Mouse (Mus musculus): ENCODE results near the gene Gm20605. TPM values are rescaled to one million over a fixed set of nuclear protein-coding genes. Genes with fewer than 3 reads are reported as not detected.
"Not testable (repeated sequence)": the region's sequence is repeated elsewhere in the genome, so short reads cannot be mapped to it uniquely, and the experiment has no call there.

Gene Gm20605
- polyA plus RNA-seq, 2 experiments from 2014 or later, result 11.5 to 15.5 TPM

DNA sequence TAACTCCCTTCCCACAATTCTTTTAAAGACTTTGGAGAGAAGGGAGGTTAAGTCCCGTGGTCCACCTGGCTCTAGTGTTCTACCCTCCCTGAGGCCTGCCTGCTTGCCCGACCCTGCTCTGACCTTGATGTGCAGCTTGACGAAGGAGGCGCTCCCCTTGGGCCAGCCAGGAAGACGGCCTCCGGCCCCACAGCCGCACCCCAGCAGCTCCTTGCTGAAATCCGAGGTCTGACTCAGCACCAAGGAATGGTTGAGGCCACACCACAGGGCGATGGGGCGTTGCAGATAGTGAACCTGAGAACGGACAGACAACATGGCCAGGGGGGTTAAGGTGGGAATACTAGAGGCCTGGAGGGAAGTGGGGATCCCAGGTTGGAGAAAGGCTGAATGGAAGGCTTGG is 15.4 kb upstream of the Gm20605 start, which contains the start of gene Pcolce:
Gene Pcolce, minus strand, starts transcription at position 235 of the 400 bp plus-strand sequence.
- no peak for ATAC-seq

DNA sequence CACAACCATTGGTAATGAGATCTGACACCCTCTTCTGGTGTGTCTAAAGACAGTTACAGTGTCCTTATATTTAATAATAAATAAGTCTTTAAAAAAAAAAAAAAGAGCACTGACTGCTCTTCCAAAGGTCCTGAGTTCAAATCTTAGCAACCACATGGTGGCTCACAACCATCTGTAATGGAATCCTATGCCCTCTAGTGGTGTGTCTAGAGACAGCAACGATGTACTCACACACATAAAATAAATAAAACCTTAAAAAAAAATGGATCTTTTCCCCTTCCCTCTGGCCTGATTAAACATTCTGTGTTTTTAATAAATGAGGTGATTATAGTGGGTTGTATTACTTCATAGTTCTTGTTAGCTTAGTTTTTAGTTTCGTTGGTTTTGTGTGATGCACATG is 14.1 kb upstream of the Gm20605 start:
- not testable (repeated sequence) for ATAC-seq

DNA sequence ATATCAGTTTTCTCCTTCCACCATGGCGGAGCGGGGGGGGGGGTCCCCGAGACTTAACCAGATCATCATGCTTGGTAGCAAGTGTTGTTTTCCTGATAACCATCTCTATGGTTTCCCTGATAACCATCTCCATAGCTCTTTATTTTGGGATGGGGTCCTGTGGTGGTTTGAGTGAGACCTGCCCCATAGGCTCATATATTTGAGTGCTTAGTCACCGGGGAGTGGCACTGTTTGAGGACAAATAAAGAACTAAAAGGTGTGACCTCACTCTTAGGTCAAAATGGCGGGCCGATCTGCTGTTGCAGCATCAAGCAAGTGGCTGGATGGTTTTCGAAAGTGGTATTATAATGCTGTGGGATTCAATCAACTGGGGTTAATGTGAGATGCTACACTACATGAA is 13.6 kb upstream of the Gm20605 start:
- no peak for ATAC-seq

DNA sequence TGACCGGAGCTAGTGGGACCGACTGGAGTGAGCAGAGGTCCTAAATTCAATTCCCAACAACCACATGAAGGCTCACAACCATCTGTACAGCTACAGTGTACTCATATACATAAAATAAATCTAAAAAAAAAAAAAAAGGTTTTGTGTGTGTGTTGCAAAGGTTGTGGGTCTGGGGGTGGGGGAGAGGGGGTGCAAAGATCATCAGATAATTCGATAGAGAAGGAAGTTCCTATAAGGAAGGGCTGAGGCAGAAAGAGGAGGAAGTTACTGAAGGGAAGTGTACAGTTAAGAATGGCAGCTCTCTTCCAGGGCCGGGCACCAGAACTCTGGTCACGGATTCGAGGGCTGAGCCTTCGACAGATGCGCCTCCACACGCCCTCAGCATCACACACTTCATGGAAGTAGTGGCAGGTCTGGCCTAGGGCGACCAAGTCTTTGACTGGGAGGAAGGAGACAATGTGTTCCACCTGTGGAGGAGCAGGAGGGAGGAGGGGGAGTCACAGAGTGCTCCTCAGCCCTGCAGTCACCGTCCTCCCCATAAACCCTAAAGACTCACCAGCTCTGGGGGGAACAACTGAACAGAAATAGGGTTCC is 4.9 kb upstream of the Gm20605 start:
- no peak for ATAC-seq

DNA sequence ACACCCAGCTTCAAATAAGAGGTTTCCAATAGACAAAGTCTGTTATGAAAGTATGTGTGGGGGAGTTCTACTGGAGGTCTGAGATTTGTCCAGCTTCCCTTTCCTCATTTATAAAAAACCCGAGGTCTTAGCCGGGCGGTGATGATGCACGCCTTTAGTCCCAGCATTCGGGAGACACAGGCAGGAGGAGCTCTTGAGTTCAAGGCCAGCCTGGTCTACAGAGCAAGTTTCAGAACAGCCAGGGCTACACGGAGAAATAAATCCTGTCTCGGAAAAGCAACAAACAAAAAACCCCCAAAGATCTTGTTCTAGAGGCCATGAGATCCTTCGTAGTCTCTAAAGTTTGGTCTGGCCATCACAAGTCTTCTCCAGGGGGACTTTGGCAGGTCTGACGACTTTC is 984 bp upstream of the Gm20605 start:
- ATAC-seq, result no peak

DNA sequence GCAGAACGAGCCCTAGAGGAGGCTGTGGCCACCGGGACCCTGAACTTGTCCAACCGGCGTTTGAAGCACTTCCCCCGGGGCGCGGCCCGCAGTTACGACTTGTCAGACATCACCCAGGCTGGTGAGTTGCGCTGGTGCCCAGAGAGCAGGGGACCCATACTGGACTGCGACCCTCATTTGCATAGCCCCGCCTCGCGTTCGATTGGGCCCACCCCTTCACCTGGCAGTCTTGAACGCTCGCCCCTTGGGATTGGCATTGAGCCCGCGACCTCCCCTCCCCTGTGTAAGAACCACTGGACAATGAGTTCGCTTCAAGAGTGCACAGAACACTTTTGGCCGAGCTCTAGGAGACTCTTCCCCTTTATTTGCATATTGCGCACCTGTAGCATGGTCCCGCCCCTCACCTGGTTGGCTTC is 339 bp downstream of the Gm20605 start:
- ATAC-seq, result no peak

DNA sequence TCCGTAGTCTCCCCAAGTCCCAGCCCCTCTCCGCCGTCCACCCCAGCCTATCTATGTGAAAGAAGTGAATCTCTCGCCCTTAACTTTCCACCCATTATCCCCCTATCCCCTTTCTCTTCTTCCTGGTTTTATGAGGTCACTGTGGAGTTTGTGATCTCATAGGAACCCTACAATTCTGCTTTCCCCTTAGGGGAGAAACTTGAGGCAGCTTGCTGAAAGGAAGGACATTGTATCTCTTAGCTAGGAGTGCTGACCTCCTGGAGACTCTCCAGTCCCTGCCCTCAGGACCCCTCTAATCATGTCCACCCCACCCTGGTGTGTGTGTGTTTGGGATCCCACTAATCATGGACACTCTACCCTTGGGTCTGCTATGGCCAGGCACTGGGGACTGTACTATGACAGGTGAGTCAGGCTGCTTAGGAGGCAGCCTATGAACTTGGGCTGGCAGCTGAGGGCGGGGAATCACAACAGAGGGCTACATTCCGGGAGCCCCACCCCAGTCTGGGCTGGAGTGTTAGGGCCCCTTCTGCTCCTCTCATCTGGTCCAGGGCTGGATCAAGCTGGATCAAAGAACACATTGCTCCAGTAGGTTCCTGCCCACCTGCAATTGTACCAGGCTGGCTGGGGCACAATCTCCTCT is 1.1 kb downstream of the Gm20605 start:
- no peak for ATAC-seq

DNA sequence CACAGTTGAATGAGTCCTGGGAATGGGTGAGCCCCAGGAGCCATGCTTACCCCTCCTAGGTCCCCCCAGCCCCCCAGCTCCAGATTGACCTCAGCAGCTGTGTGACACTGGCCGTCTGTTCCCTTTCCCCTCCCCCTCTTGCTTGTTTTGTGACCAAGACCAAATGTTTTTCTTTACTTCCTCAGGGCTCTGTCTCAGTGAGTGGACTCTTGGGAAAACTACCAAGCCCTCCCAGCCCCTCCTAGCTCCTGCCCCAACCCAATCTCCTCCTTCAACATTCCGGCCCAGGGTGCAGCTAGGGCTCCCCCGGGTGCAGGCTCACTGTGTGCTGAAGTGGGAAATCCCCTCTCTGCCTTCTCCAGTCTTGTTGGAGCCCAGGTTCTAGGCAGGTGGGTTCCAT is 1.6 kb downstream of the Gm20605 start:
- no peak for ATAC-seq

DNA sequence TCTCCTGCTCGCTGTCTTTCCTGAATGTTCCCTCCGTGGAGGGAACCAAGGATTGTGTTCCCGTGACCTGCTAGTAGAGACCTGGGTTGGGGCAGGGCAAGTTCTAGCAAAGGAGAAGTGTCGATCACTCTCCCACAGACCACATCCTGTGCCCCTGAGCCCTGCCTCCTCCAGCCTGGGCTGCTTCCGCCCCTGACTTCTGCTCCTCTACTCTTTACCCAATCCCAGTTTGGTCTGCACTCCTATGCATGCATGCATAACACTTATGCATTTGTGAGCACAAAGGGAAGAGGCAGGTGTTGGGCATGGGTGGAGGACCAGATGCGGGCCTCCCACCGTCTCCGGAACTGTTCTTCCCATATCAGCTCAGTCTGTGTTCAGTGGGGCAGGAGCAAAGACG is 2.2 kb downstream of the Gm20605 start:
- ATAC-seq, result peak; percentile 48

DNA sequence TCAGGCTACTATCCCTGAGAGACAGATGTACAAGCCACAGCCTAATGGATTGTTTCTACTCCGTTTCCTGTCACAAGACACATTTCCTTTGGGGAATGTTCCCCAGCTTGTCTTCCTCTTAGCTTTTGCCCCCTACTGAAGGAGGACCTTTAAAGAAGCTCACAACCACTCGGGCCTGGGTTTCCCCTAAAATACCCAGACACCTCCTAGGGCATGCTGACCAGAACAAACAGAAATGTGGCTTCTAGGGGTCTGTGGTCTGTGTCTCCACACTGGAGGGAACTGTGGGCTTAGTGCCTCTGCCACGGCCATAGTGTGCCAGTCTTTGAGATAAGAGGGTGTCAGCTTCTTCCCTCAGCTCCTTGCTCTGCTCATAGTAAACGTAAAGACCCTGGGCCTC is 2.6 kb downstream of the Gm20605 start:
- no peak for ATAC-seq

DNA sequence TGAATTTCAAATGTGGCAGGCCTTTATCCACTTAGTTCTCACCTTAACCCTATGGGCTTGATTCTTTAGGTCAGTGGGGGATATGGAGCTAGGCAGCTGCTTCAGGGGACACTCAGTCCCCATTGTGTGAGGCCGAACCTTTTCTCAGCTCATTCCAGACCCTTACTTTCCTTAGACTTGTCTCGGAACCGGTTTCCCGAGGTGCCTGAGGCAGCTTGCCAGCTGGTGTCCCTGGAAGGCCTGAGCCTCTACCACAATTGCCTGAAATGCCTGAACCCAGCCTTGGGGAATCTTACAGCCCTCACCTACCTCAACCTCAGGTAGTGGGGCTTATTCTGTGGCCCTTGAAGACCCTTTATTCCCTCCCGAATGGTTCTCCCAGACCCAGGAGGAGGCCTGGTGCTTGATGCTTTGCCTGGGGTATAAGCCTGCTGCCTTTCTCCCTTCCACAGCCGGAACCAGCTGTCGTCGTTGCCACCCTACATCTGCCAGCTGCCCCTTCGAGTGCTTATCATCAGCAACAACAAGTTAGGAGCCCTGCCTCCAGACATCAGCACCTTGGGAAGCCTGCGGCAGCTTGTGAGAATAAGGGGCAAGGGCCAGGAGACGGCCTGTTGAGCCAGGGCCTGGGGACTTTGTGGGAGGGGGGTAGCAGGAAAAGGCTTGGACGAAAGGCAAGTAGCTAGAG is 4.6 kb downstream of the Gm20605 start:
- ATAC-seq, result no peak

DNA sequence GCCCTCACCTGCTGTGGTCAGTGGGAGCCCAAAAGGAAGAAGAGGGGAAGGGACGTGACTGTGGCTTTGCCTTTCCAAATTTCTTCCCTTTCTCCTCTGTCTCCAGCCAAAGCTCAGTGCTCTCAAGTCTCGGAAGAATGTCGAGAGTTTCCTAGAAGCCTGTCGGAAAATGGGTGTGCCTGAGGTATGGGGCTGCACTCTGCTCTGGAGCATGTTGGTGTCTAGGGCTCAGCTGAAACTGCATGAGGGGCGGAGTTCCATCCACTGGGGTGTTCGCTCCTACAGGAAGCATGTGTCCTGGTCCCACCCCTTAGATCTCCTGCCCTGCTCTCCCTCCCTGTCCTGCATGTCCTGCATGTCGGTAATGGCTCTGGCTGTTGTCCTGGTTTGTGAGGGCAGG is 10.5 kb downstream of the Gm20605 start:
- ATAC-seq, result no peak

DNA sequence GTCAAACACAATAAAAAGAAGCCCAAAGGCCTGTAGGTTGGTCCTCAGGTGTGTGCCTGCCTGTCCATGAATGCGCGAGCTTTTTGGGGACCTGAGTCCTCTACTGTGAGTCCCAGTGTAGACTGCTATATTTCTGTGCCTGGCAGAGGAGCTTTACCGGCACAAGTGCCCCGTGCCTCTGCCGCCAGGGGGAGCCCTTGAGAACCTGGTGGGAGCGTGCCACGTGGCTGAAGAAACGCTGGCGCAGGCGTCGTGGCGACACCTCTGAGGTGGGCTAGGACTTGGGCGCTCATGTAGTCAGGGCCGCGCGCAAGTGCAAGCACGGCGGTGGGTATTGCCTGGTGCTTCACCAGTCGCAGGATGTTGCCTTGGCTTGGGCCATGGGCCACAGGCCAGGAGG is 12.1 kb downstream of the Gm20605 start, which contains the start of gene Sap25:
Gene Sap25, plus strand, starts transcription at position 281 of the 400 bp plus-strand sequence.
- peak; percentile 18 for ATAC-seq

DNA sequence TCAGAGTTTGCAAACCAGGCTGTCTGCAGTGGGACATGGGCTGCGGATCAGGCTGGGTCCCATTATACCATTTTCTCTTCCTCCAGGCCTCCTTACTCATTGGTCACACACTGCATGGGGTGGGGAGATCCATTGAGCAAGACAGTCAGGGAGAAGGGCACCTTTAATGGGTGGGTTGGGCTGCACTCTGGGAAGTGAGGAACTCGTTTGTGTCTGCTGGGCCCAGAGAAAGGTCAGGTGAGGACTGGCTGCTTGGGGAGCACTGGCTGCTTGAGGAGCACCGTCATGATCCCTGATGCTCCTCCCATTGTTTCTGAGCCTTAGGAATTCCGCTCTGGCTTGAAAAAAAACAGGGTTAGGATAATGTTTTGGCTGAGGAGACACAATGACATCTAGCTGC is 13.9 kb downstream of the Gm20605 start:
- ATAC-seq, result no peak

DNA sequence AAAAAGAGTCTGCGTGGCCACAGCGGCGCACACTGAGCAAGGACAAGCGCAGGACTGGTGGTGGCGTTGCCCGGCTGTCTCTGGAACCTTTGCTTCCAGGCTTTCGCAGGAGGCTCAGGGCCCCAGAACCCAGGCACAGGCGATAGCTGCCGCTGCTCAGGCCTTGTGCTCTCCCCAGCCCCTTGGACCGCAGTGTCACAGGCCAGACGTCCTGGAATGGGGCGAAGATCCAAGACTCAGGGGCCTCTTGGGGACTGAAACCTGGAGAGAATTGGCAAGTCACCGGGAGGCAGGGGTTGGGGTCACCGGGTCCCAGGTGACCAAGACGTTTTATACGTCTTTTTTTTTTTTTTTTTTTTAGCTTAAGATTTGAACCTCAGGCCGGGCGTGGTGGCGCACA is 15.5 kb downstream of the Gm20605 start:
- ATAC-seq, result no peak

DNA sequence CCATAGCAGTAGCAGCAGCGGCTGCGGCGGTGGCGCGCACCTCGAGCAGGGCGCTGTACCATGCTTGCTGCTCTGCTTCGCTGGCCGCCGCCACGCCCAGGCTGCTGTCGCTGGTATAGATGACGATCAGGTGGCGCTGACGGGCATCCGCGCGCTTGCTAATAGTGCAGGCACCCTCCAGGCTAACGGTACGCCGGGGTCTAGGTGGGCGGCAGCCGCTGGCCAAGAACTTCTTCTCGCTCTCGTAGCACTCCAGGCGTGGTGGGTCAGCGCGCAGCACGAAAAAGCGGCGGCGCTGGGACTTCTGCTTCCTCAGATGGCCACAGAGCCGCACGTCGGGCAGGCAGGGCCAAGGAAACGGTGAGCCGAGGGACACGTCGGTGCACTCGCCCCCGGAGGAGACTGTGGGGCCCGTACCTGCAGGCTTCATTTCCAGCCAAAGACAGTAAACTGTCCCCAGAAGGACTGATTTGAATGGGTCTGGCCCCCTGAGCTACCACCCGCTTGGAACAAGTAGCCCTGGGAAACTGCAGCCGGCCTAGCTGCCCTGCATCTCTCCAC is 16.2 kb downstream of the Gm20605 start:
- peak; percentile 60 for ATAC-seq

DNA sequence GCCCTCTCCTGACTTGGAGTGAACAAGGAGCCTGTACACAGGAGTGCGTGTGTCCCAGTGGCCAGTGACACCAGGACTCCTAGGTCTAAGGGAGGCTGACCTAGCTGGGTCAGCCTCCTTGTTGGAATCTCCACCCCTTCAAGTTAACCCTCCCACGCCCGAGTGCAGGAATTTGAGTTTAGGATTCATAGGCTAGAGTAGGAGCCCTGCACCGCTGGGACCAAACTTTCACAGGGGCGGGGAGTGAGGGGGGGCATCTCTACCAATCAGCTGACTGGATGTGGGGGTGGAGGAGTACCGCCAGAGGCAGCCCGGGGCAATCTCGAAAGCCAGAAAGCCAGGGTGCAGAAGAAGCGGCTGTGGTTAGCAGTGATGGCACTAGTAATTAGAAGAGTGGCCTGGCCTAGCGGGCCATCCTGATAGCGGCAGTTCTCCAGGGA is 16.7 kb downstream of the Gm20605 start, which contains the start of gene Irs3:
Gene Irs3, minus strand, starts transcription at position 63 of the 440 bp plus-strand sequence.
- ATAC-seq, result no peak

DNA sequence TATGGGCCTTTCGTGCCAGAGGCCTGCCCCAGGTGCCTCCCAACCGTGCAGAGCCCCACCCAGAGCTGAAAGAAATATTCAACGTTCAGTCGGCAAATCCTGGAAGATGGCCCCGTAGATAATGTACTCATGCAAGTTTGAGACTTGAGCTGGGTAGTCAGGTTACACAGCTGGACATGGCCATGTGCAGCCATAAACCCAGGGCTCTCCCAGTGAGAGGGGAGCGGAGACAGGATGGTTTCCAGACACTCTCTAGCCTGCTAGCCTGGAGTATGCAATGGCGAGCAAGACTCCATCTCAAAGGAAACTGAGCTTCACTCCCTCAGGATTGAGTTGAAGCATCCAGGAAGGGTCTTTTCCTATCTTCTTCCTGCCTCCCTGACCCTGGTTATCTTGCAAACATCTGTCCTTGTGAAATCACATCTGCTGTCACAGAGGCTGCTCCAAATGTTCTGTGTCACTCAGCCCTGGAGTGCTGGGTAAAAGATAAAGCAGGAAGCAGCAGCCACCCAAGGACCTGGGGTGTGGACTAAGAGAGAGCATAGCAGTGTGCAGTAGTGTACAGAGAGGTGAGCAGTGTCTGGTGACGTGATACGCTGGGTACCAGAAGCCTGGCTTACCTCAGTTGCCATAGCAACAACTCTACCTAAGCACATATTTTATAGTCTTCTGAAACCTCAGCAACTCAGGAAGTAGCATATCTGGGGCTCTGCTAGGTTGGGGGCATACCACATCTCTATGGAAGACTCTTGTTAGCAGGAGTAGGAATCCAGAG is 19.0 kb downstream of the Gm20605 start:
- peak; percentile 89 for ATAC-seq

DNA sequence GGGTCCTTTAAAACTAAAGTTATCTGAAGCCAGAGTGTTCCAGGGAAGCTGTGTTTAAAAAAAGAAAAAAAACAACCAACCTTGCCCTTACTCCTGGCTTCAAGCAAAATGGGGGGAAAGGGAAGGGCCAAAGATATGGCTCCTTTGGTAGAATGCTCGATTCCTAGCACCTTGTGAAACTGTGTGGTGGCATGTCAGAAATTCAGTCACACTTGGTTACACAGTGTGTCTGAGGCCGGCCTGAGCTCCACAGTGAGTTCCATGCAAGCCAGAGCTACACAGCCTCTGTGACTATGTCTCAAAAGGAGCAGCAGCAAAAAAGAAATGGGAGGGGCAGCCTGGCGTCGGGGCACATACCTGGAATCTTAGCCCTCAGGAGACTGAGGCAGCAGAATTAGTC is 20.3 kb downstream of the Gm20605 start:
- ATAC-seq, result no peak

DNA sequence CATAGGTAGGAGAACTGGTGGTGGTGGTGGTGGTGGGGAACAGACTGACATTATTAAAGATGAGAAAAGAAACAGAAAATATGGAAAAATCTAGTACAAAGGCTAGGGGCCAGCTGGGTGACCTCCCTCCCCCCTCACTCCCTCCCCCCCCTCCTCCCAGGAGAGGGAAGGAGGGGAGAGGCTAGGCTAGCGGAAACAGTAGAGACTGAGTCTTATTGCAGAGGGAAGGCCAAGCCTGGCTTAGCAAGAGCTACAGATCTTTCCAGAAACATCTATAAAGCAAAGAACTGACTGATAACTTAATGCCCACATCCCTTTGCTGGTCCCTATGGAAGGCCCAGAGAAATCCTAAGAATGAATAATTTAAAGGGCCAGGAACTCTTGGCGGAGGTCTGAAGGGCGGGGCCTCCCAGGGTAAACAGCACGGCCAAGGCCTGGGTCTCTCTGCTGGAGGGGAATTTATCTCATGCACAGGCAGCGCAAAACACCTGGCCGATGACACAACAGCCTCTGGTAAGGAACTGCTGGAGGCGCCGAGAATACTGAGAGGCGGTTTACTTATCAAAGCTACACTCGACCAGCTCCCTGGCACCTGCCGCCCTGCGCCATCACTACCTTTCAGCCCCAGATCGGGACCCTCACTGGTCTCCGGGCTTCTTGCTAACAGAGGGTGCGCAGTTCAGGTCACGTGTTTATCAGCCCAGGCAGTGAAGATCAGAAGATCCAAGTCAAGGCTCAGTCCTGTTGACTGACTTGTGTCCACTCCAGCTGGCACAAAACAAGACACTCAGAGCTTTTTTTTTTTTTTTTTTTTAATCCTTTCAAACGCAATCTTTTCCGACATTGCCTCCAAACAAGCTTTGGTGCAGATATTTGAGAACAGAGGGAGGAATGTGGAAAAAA is 20.9 kb downstream of the Gm20605 start:
- no peak for ATAC-seq

DNA sequence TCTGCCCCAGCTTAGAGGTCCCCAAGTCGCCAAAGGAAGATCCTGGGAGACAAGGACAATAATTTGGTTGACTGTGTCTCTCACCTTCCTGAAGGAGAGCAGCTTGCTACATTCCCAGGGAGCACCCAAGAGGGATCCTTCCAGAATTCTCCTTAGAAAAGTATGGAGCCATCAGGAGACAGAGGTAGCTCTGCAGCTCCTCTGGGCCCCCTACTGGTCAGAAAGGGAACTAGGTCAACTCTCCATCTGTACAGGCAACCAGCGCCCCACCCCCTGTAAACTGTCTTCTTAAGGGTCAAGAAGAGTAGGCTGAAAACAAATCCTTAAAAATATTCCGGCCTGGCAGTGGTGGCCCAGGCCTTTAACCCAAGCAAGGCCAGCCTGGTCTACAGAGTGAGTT is 23.5 kb downstream of the Gm20605 start:
- ATAC-seq, result peak; percentile 48

DNA sequence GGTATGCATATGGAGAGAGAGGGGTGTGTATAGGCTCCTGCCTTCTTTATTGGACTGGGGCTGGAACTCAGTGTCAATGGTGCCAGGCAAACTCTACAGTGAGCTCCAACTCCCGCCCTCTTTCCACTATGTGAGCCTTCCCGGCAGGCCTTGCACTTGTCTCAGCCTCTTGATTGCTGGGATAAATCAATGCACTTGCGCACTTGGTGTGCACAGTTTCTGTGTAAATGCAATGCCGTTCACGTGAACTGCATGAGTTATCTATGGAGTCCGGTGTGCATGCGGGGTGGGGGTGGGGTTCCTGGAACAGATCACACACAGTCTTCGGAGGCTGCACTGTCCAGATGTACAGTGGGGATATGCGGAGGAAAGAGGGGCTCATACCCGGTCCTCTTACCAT is 24.4 kb downstream of the Gm20605 start:
- no peak for ATAC-seq

Data from CD4-positive, CD25-positive, alpha-beta regulatory T cell, adult 4 months (primary cell).